Comparison of ENCODE assay signal across 15 mouse cellular contexts in genomic region chr11:53056781-53057180, GRCm38 (mm10).
"Had no signal": no experiment of that assay in that cellular context is flagged by ENCODE, and none has a peak within 500 bp of the region (broad histone marks: within the 10 kb centered on the region; RNA-seq: fewer than 3 reads in every experiment).

No protein-coding gene starts in this region.

- H3K27me3 ChIP-seq: liver, embryonic 13.5 days; stomach, embryonic 15.5 days had no signal

- H3K27ac ChIP-seq: kidney, embryonic 15.5 days; left cerebral cortex, adult 2 months; liver, embryonic 13.5 days; stomach, embryonic 15.5 days had no signal

- H3K9me3 ChIP-seq: kidney, embryonic 15.5 days; liver, embryonic 13.5 days; stomach, embryonic 15.5 days had no signal

- H3K36me3 ChIP-seq: kidney, embryonic 15.5 days; liver, embryonic 13.5 days; stomach, embryonic 15.5 days had no signal

- DNase-seq: kidney, adult 2 months; kidney, postnatal 14 days; layer of hippocampus, postnatal 36 days; liver, embryonic 13.5 days; lung, adult 2 months; lung, postnatal 14 days; lung, postnatal 4 days; midbrain, embryonic 14.5 days; spleen, adult 18-20 months; thymus, adult 2 months; thymus, postnatal 14 days; thymus, postnatal 4 days had no signal

- H3K4me3 ChIP-seq: kidney, embryonic 15.5 days; left cerebral cortex, adult 2 months; liver, embryonic 13.5 days; stomach, embryonic 15.5 days had no signal
